Mouse (Mus musculus) spleen, adult 2 months (tissue): ENCODE measurements around the gene Nhs.

Source experiments
- CTCF ChIP-seq: fragments of 200-500 bp; IDR thresholded peaks from 2 replicates; pipeline ENCODE4 v1.5.1; 2011; ENCODE audit warnings: mild to moderate bottlenecking, inconsistent platforms; ENCODE audit not compliant: insufficient read depth, insufficient read length, insufficient replicate concordance; ENCODE audit errors: extremely low read depth
- POLR2A ChIP-seq: fragments of 200-500 bp; IDR thresholded peaks from 2 replicates; pipeline ENCODE4 v1.6.1; 2011; ENCODE audit warnings: low read depth, low read length, inconsistent platforms

DNA sequence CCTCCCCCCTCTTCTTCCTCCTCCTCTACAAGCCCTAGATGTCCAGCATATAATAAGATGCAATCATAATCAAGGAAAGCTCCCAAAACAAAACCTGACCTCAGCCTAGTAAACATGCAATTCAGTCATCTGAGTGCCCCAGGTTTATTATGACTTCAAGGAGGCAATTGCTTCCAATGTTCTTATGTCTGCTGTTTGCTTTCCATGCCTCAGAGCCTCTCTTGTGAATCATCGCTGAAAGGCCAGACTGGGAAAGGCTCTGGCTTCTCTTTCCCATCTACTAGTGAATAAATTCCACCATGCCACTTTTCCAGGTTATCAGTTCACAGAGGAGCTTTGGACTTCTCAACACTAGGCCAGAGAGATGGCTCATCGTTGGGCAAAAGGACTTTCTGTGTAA lies 114.0 kb downstream of the Nhs start:
- TF ChIP-seq CTCF (no peak), POLR2A (no peak)
